19 mouse cellular contexts compared by ENCODE assay signal in the genomic region with DNA sequence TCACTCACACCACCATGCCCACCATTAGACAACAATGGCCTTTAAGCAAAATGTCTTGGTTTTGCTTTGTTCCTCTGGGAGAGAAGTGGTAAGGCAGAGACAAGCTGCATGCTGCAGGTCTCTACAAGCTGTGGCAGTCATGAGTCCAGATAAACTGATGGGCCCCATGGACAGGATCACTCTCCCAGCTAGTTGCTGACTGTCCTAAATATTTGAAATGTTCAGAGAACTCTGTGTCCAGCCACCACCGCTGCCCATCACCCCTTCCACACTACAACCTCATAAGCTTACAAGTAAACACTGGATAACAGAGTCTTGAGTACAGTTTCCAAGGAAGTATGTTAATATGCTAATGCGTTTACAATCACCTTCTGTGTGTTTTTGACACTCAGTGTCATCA.
"Had no signal": no experiment of that assay in that cellular context is flagged by ENCODE, and none has a peak within 500 bp of the region (broad histone marks: within the 10 kb centered on the region; RNA-seq: fewer than 3 reads in every experiment).

No protein-coding gene starts in this region.

- H3K4me1 ChIP-seq: liver, embryonic 12.5 days had no signal

- H3K4me3 ChIP-seq: hindbrain, embryonic 13.5 days; hindbrain, embryonic 15.5 days; kidney, embryonic 15.5 days; limb, embryonic 13.5 days; limb, embryonic 15.5 days; liver, embryonic 12.5 days had no signal

- H3K27ac ChIP-seq: kidney, embryonic 15.5 days; kidney, postnatal 0 days; limb, embryonic 13.5 days; limb, embryonic 15.5 days; liver, embryonic 12.5 days; liver, embryonic 14.5 days had no signal

- DNase-seq: gastrocnemius, postnatal 14 days; gastrocnemius, postnatal 36 days; heart, adult 18-20 months; heart, postnatal 14 days; heart, postnatal 36 days; kidney, adult 11 months; kidney, adult 2 months; kidney, adult 9 months; kidney, postnatal 14 days; kidney, postnatal 36 days; left cerebral cortex, postnatal 4 days had no signal

- H3K9me3 ChIP-seq: hindbrain, embryonic 13.5 days; hindbrain, embryonic 15.5 days; kidney, embryonic 15.5 days; limb, embryonic 13.5 days; limb, embryonic 15.5 days; liver, embryonic 12.5 days had no signal

- H3K36me3 ChIP-seq: hindbrain, embryonic 13.5 days; hindbrain, embryonic 15.5 days; kidney, embryonic 15.5 days; limb, embryonic 13.5 days; limb, embryonic 15.5 days; liver, embryonic 12.5 days had no signal

- H3K27me3 ChIP-seq: hindbrain, embryonic 13.5 days; hindbrain, embryonic 15.5 days; limb, embryonic 15.5 days; liver, embryonic 12.5 days had no signal
